Mouse (Mus musculus) G1E-ER4 (cell line): ENCODE results near the gene Pbrm1. TPM values are rescaled to one million over a fixed set of nuclear protein-coding genes. Genes with fewer than 3 reads are reported as not detected.

Experiments
- GATA1 ChIP-seq: IDR thresholded peaks from one replicate; pipeline ENCODE4 v1.8.0; 2012; ENCODE audit warnings: low read length, inconsistent platforms
- polyA plus RNA-seq: library from polyadenylated mRNA; stranded (reverse); fragments of >175 nt; gene quantifications from 2 replicates; pipeline ENCODE4 v1.2.3, GENCODE M21; 2012

Pbrm1 gene
- polyA plus RNA-seq, 1 experiment: 18.7 TPM

GRCm38 (mm10) chr14:31128101-31128825 lies 109.3 kb downstream of the Pbrm1 start:
- TF ChIP-seq GATA1: no peak

- TF ChIP-seq GATA1: no peak
These were observed 109.9 kb downstream of the Pbrm1 start, which contains the start of gene Smim4 for GRCm38 (mm10) chr14:31128826-31129219. Gene Smim4 (minus strand): TSS chr14:31128956.

GRCm38 (mm10) chr14:31129326-31130235 lies 110.6 kb downstream of the Pbrm1 start:
- no peak for TF ChIP-seq GATA1

- no peak for TF ChIP-seq GATA1
These were observed 111.6 kb downstream of the Pbrm1 start, which contains the start of gene Nt5dc2 for GRCm38 (mm10) chr14:31130236-31131220. Gene Nt5dc2 (plus strand): TSS chr14:31131053.

DNA sequence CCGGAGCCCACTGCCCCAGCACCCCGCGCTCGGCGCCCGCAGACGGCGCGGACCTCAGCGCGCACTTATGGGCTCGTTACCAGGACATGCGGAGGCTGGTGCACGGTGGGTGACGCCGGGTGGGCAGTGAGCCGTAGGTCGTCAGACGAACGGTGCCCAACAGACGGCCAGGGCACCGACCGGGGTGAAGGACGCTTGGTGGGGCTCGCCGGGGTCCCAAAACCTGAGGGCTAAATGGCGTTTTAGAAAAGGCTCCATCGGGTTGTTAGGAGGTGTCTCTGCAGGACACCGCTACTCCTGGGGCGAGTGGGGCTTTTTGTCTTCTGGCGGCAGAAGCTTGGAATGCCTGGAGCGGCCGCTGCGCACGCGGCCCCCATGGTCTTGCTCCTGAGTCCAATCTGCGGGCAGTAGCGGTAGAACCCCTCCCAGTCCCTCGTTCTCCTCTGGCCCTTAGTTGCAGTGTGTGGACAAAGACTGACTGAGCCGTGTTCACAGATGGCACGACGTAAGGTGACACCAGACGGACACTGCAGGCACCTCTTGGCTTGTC lies 112.4 kb downstream of the Pbrm1 start:
- TF ChIP-seq GATA1: no peak

- TF ChIP-seq GATA1: no peak
These were observed 113.1 kb downstream of the Pbrm1 start for GRCm38 (mm10) chr14:31132031-31132430.

- no peak for TF ChIP-seq GATA1
These were observed 113.6 kb downstream of the Pbrm1 start for GRCm38 (mm10) chr14:31132491-31132975.

GRCm38 (mm10) chr14:31133023-31133665 lies 114.2 kb downstream of the Pbrm1 start:
- peak; percentile 16 for TF ChIP-seq GATA1

DNA sequence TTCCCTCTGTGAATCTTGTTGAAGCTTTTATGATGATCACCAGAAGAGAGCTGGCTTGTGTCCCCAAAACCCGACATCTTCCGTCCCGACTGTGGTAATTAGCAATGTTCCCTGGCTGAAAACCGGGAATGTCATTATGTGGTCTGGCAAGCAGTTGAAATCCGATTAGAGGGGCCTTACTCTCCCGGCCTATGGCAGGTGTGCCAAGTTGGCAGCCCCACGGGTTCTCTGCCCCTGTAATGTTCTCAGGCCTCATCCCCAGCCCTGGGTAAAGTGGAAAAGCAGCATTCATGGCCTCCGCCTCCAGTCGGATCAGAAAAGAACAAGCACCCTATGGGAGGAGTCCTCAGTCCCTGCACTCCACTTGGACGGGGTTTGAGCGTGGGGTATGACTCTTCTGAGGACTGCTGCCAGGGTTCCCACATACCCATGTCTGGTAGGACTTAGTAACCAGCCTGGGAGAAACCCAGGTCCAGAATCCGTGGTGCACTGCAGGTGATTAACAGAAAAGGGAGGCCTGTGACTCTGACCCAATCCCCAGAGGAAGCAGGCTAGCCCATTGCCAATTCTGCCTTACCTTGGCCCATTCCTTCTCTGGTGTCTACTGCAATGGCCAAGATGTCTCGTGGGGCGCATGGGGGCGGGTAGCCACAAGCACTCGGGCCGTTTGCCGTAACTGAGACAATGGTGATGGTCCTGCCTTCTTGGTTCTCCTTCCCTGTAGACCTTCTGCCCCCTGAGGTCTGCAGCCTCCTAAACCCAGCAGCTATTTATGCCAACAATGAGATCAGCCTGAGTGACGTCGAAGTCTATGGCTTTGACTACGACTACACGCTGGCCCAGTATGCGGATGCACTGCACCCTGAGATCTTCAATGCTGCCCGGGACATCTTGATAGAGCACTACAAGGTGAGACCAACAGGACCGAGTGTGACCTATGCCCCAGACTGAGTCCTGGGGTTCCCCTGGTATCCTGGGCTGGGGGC lies 115.4 kb downstream of the Pbrm1 start:
- no peak for TF ChIP-seq GATA1

DNA sequence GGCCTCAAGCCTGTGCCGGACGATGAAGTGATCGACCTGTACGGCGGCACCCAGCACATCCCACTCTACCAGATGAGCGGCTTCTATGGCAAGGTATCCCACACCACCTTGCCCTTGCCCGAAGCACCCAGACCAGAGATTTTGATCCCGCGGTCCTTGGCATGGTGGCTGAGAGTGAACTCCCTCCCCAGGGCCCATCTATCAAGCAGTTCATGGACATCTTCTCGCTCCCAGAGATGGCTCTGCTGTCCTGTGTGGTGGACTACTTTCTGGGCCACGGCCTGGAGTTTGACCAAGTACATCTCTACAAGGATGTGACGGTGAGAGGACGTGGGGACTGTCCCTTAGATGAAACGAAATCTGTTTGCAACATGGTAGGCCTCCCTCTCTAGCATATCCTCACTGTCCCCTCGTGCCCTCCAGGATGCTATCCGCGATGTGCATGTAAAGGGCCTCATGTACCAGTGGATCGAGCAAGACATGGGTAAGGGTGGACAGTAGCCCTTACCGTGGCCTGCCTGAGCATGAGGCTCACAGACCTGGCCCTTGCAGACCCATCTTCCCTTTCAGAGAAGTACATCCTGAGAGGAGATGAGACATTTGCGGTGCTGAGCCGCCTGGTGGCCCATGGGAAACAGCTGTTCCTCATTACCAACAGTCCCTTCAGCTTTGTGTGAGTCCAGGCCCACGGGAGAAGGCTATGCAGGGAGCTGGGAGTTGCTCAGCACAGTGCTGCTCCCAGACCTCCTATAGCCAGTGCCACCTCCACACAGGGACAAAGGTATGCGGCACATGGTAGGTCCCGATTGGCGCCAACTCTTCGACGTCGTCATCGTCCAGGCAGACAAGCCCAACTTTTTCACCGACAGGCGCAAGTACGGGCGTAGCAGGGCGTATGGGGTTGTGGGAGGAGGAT lies 116.8 kb downstream of the Pbrm1 start:
- TF ChIP-seq GATA1: no peak

DNA sequence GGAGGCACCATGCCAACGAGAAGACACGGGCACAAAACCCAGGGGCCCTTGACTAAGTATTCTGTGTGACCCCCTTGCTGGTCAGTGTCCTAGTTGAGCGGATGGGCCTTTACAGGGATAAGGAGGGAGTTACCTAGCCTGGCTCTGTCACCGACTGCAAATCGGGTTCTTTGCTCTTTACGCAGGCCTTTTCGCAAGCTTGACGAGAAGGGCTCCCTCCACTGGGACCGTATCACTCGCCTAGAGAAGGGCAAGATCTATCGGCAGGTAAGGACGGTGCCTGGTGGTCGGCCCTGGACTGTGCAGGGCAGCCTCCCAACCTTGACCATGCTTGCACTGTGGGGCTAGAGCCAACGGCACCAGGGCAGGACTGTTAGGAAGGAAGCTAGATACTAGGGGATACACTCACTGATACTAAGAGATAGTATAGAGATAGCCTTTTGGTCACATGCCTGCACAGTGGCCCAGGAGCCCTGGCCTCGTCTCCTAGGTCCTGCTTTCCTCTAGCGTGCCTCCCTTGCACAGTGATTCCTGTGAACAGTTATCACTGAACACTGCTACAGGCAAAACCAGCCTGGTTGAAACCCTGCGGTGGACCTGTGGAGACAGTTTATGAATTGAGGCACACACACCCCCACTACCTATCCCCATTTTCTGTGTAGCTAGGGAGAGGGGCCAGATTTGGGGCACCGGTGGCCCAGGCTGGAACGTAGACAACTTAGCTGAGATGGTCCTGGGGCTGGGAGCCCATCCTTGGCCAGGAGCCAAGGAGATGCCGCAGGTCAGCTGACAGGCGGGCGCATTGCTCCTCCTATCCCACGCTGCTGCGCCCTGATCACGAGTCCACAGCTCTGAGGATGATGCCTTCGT lies 117.7 kb downstream of the Pbrm1 start:
- TF ChIP-seq GATA1: no peak
